In genomic region chr16:91372577-91373472, GRCm38 (mm10) we compare ENCODE assay signal across 8 mouse cellular contexts. TPM values are rescaled to one million over a fixed set of nuclear protein-coding genes. Genes with fewer than 3 reads are reported as not detected.
DNase-seq lines count a peak whose midpoint lies in the region; ATAC-seq and TF ChIP-seq lines count a peak whose summit lies in the region.

Gene Ifnar2 (plus strand): TSS chr16:91372783.

- H3K9ac ChIP-seq in forebrain, embryonic 16.5 days (replicated peaks; ENCODE audit: low read depth, low read length) = peak within 1 kb of the TSS; percentile 96
- H3K9ac ChIP-seq in lung, embryonic 14.5 days = peak within 1 kb of the TSS; percentile 90

- no peaks in the 10 kb centered on the region for H3K27me3 ChIP-seq in forebrain, embryonic 16.5 days (replicated peaks; ENCODE audit: control insufficient read depth, insufficient read depth, low read length)
- no peaks in the 10 kb centered on the region for H3K27me3 ChIP-seq in lung, embryonic 14.5 days (ENCODE audit: insufficient read depth, low read length)
- H3K27me3 ChIP-seq in thymus, adult 2 months (ENCODE audit: control insufficient read depth, insufficient read depth, low read length) = no peaks in the 10 kb centered on the region

- H3K4me2 ChIP-seq in forebrain, embryonic 16.5 days (ENCODE audit: low read length) = peak within 1 kb of the TSS; percentile 58
- peak within 1 kb of the TSS; percentile 66 for H3K4me2 ChIP-seq in lung, embryonic 14.5 days

- H3K9me3 ChIP-seq in forebrain, embryonic 16.5 days (ENCODE audit: control insufficient read depth, low read length) = no peaks in the 10 kb centered on the region
- H3K9me3 ChIP-seq in lung, embryonic 14.5 days (ENCODE audit: low read depth, low read length) = peaks cover 5% of the 10 kb centered on the region; the same call in 1 of the 2 replicates

- H3K36me3 ChIP-seq in forebrain, embryonic 16.5 days (ENCODE audit: control insufficient read depth, insufficient read depth) = no peaks in the 10 kb centered on the region
- no peaks in the 10 kb centered on the region for H3K36me3 ChIP-seq in lung, embryonic 14.5 days (ENCODE audit: insufficient read depth)
- H3K36me3 ChIP-seq in thymus, adult 2 months (ENCODE audit: control insufficient read depth, insufficient read depth, low read length) = no peaks in the 10 kb centered on the region

- ATAC-seq in forebrain, embryonic 16.5 days = peak; percentile 92
- peak; percentile 93 for ATAC-seq in lung, embryonic 14.5 days (ENCODE audit: insufficient read depth)

- TF ChIP-seq CTCF in layer of hippocampus, adult 2 months (conservative IDR thresholded peaks at IDR 0.05) = no peak
- no peak for TF ChIP-seq CTCF in lung, embryonic 14.5 days (IDR thresholded peaks at IDR 0.05; ENCODE audit: low read depth)
- no peak for TF ChIP-seq CTCF in olfactory bulb, adult 2 months (IDR thresholded peaks at IDR 0.05; ENCODE audit: insufficient read depth, low read depth, low read length)
- no peak for TF ChIP-seq CTCF in thymus, adult 2 months (IDR thresholded peaks at IDR 0.05; ENCODE audit: borderline replicate concordance, control insufficient read depth, extremely low read depth, insufficient read depth, low read length, poor library complexity)

- peak; percentile 61 for DNase-seq in ES-CJ7 (ENCODE audit: low read depth, low spot score)
- DNase-seq in cerebellum, adult 11 months = peak; percentile 65
- DNase-seq in heart, postnatal 25 days (ENCODE audit: low spot score) = peak; percentile 73
- DNase-seq in layer of hippocampus, adult 2 months (ENCODE audit: low spot score in 2 of 2) = peak; percentile 68 to 79
- DNase-seq in lung, embryonic 14.5 days = peak; percentile 85
- DNase-seq in thymus, adult 2 months = peak; percentile 78

- WGBS in forebrain, embryonic 16.5 days = under 1% methylated on average over 62 of the region's 62 CpGs
- WGBS in lung, embryonic 14.5 days = under 1% methylated on average over 62 of the region's 62 CpGs
- WGBS in olfactory bulb, adult 2 months = under 1% methylated on average over 62 of the region's 62 CpGs
- WGBS in thymus, adult 2 months = under 1% methylated on average over 62 of the region's 62 CpGs

- intact Hi-C loops in heart, postnatal 25 days (cut with DNase I) = no loop called here

- peak; percentile 36; the same call in 1 of the 2 replicates for TF ChIP-seq POLR2A in olfactory bulb, adult 2 months (IDR thresholded peaks at IDR 0.05; ENCODE audit: insufficient read depth, low read depth, low read length)
- TF ChIP-seq POLR2A in thymus, adult 2 months (IDR thresholded peaks at IDR 0.05; ENCODE audit: control insufficient read depth, extremely low read depth, insufficient read depth, low read length, poor library complexity) = no peak

- peak within 1 kb of the TSS; percentile 93 for H3K27ac ChIP-seq in forebrain, embryonic 16.5 days (ENCODE audit: low read length)
- H3K27ac ChIP-seq in layer of hippocampus, adult 2 months = peak within 1 kb of the TSS; percentile 90
- H3K27ac ChIP-seq in lung, embryonic 14.5 days (ENCODE audit: low read depth) = peak within 1 kb of the TSS; percentile 98
- peak within 1 kb of the TSS; percentile 75 for H3K27ac ChIP-seq in olfactory bulb, adult 2 months (ENCODE audit: insufficient read depth, low read depth, low read length)
- peak within 1 kb of the TSS; percentile 74 for H3K27ac ChIP-seq in thymus, adult 2 months (ENCODE audit: control insufficient read depth, insufficient read depth, low read length)

- peak within 1 kb of the TSS; percentile 80 for H3K4me3 ChIP-seq in forebrain, embryonic 16.5 days (replicated peaks; ENCODE audit: low read length)
- H3K4me3 ChIP-seq in layer of hippocampus, adult 2 months = peak within 1 kb of the TSS; percentile 96
- peak within 1 kb of the TSS; percentile 87 for H3K4me3 ChIP-seq in lung, embryonic 14.5 days (ENCODE audit: low read depth, low read length)
- peak within 1 kb of the TSS; percentile 78 for H3K4me3 ChIP-seq in olfactory bulb, adult 2 months (ENCODE audit: insufficient read depth, low read depth, low read length)
- H3K4me3 ChIP-seq in thymus, adult 2 months (ENCODE audit: control insufficient read depth, insufficient read depth, low read length) = peak within 1 kb of the TSS; percentile 77

- H3K4me1 ChIP-seq in forebrain, embryonic 16.5 days (replicated peaks; ENCODE audit: control insufficient read depth, insufficient read depth, low read length) = peaks cover 9% of the 10 kb centered on the region
- peaks cover 6% of the 10 kb centered on the region for H3K4me1 ChIP-seq in lung, embryonic 14.5 days (ENCODE audit: insufficient read depth)
- peaks cover 8% of the 10 kb centered on the region for H3K4me1 ChIP-seq in olfactory bulb, adult 2 months (ENCODE audit: control insufficient read depth, insufficient read depth, low read length)
- peaks cover 10% of the 10 kb centered on the region; the same call in 1 of the 2 replicates for H3K4me1 ChIP-seq in thymus, adult 2 months (replicated peaks; ENCODE audit: control insufficient read depth, insufficient read depth, low read length)

RNA-seq across cellular contexts. Expression of gene Ifnar2, which starts in this region (rescaled TPM):
- 44.2 and 50.3 TPM in 2 replicates for polyA plus RNA-seq in forebrain, embryonic 16.5 days (2015; fragmentation: Nextera tagmentation; extraction: Ambion mirVana)
- total RNA-seq in heart, postnatal 25 days (2021) = 10 to 100 TPM; 34.5 to 37.6 TPM
- total RNA-seq in layer of hippocampus, adult 2 months (2021) = 10 to 100 TPM; 19.8 to 25.5 TPM
- polyA plus RNA-seq in lung, embryonic 14.5 days (2014; fragmentation: Nextera tagmentation; extraction: Ambion mirVana) = 54.1 and 62.0 TPM in 2 replicates
- not detected in 2 replicates for polyA plus RNA-seq in olfactory bulb, adult 2 months (2012; ENCODE audit: insufficient read depth, insufficient read length, low replicate concordance, missing spikeins)
- polyA plus RNA-seq in thymus, adult 2 months (2012; rRNA removed) = 57.0 and 69.9 TPM in 2 replicates

Comparison
In these comparisons a context has a peak if more than half of its experiments do, and no peak if none do; other contexts are left out.
1. Peak in every context shown above with its lines: DNase-seq, ATAC-seq, H3K4me3 ChIP-seq and H3K27ac ChIP-seq.